Mouse (Mus musculus): ENCODE results near the gene Snd1.

GRCm38 (mm10) chr6:28488204-28488851 lies 13.4 kb downstream of the Snd1 start:
- TF ChIP-seq HCFC1 (IDR thresholded peaks at IDR 0.05; ENCODE audit: borderline replicate concordance, insufficient read depth, low read length) (no peak), ZNF384 (IDR thresholded peaks at IDR 0.05; ENCODE audit: low read depth, low read length) (no peak)
